Mouse (Mus musculus) kidney, adult 8-10 months (tissue): ENCODE results near the gene Ttll4.

ENCODE experiments used
- DNase-seq, 2 experiments: peaks; one replicate each; pipeline ENCODE4 v3.0.0; 2022

Gene Ttll4

DNA sequence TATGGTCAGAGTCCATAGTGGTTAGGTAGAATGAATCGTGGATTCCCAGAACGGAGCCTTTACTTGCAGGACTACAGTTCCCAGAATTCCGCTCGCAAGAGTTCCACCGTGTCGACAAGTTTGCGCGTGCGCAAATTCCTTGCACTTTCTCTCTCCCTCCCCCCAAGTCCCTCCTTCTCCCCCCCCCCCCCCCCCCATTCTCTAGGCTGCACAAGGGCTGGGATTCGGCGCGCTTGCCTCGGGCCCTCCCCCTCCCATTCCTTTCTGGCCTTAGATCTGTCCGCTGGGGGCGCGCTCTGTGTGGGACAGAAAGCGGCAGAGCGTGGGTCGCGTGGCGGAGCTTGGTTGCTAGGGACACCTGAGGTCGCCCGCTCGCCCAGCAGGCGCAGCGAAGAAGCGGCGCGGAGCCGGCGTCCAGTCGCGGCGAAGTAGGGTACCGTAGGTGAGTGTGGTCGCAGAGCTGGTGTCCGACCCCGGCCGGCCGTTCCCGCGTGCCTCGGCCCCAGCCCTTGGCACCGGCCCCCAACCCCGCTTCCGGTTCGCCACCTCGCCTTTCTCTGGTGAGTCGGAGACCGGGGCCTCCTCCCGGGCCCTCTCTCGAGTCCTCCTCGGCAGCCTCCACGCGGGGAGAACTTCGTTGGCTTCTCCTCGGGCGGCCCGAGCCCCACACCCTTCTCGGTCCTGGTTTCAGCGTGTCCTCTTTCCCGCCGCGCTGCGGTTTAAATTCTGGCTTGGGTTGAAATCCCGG lies at the start of gene Ttll4:
TSS of gene Ttll4 (plus strand) at position 298 of the 748 bp plus-strand sequence.
- peak; percentile 95 to 96 for DNase-seq

DNA sequence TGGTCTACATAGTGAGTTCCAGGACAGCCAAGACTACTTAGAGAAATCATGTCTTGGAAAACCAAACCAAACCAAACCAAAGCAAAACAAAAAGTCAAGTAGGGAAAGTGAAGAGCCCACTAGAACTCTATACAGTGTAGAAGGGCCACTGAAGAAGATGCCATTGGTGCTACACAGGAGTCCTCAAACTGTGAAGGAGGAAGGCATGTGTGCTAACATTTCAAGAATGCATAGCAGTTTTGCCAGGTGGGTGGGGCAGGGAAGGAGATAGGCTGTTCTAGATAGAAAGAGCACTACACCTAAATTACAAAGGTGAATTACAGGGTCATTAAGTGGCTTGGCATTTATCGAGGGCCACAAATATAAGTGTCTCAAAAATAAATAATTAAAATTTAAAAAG lies 37.4 kb upstream of the Ttll4 start:
- DNase-seq, result no peak

DNA sequence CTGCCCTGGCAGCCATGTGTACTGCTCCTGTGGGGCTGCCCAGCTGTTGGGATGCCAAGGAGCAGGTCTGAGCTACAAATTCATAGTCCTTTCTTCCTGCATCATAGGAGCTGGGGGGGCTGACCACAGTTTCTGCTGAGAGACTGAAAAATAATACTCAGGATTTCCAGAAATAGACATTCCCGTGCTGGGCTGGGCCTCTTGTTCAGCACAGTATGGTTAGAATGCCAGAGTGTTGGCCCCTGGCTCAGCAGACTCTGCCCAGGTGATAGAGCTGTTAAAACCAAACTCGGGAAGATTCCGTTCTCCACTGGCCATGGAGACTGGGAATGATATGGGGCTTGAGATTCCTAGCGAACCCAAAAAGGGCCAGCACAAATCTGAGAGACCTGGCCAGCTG lies 35.5 kb upstream of the Ttll4 start:
- no peak for DNase-seq

DNA sequence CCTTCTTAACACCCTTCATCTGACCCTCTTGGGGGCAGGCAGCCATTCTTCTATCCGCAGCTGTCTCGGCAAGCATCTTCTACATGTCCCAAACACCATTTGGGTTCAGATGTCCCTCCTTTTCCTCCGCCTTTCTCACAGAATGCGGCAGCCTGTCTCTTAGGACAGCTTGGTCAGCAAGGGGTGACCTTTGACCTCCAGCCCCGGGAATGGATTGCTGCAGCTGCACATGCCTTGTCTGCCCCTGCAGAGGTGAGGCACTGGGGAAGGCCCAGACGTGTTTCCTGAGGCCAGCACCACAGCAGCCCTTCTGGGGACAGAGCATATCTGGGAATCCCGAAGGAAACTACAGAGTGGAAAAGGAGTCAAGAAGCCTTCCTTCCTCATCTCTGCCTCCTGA lies 33.5 kb upstream of the Ttll4 start:
- peak; percentile 8 to 17 for DNase-seq

DNA sequence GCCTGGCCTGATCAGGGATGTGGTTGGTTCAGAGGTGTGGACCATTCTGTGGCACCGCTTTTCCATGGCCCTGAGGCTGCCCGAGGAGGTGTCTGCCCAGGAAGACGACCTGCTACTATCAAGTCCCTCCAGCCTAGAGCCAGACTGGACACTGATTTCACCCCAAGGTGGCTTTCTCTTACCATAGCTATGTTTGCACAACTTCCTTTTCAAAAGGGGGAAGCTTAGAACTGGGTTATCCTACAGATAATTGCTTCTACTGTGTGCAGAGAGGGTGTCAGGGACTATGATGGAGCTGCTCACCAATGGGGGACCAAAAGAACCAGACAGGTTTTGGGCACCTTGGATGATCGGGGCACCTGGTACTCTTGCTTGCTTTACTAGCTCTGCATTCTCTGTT lies 28.8 kb upstream of the Ttll4 start:
- DNase-seq, result no peak

DNA sequence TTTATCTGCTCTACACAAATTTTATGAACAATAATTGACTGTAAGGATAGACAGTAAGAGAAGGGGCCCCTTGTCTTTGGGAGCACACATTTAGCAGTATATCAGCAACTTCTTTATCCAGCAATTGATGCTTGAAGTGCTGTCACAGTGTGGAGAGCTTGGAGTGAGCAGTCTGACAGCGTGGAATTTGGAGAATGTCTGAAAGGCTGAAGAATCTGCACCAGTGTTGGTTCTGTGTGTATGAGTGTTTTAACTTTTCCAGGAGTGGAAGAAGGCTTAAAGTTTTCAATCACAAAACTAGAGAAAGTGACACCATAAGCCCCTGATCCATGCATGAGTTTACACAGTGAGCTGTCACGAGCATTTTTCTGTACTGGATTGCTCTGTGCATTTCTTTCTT lies 18.0 kb upstream of the Ttll4 start:
- no peak for DNase-seq

DNA sequence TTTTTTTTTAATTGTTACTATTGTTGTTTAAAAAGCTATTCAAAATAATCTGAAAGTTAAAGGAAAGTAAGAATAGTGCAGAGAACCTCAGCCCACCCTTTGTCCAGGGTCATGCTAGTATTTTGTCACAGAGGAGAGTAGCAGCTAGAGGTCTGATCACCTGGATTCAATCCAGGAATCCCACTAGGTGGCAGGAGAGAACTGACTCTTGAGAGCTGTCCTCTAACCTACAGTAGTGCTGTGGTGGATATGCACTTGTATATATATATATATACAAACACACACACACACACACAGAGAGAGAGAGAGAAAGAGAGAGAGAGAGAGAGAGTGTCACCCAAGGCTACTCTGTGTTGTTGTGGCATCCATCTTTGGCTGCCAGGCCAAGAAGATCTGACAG lies 17.6 kb upstream of the Ttll4 start:
- peak in 1 of 2 experiments; percentile 11 for DNase-seq

DNA sequence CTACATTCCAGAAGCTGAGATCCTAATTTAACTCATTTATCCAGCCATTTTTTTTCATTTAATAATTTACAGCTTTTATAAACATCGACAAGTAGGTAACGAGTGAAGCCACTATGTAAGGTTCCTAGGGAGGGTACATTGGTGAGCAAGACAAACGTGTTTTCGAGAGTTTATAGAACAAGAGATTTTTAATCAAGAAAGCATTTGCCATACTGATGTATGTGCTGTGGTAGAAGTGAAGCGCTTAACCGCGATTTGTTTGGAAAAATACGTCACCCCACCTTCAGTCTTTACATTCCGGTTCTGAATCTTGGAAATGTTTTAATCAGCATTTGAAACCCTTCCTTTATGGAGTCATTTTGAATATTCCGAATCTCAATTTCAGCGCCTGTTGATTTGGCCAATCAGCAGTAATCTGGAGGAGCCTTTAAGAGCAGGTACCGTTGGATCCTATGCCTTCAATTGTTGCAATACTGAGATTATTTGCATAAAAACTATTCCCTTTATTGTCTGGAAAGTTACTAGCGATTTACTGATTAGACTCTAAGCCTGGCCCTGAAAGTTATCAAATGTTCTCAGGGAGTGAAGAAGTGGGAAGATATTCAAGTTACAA lies 814 bp downstream of the Ttll4 start:
- DNase-seq, result no peak

DNA sequence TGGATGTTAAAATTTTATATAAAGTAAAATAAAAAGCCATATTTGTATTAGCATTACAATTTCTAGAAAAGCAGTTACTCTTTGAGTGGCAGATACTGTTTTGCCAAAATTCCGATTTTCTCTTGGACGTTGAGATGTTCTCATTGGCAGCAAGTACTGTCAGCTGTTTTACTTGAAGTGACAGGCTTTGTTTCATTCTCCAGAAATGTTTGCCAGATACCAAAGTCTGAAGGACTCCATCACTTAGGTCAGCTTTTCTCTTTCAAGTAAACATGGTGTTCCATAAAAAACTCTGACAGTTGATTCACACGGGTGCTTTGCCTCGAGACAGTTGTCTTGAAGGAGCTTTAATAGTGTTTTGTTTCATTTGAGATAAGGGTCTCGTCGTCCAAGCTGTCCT lies 3.6 kb downstream of the Ttll4 start:
- DNase-seq, result peak in 1 of 2 experiments; percentile 9

DNA sequence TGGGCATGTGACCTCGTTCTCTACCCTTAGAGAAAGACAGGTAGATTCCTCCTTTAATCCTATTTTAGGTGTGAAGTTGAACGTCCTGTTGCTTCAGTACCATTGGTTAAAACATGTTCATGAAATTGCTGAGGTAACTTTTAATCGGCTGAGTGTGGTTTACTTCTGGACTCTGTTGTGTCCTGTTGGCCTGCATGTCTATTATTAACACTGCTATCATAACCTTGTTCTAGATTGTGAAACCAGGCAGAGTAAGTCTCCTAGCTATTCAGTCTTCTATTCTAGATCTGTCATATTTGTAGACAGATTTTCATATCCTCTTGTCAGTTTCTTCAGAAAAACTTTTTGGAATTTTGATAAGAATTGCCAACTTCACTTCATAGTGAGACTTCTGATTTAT lies 6.8 kb downstream of the Ttll4 start:
- DNase-seq, result no peak

DNA sequence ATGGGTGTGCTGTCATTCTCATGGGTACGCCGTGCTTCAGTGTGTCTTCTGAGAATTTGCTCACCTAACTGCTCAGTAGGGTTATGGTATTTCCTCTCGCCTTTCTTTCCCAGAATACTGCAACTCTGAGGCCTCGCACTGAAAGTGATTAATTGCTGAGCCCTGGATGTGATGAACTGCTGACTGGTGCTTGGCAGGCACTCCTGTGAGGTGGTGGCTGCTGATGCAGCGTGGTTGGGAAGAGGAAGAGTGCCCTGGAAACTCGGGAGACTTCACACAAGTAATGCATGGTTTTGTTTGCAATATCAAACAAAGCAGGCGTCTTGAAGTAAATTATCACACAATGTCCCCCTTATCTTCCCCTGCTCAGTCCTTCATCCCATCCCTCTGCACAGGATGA lies 11.2 kb downstream of the Ttll4 start:
- peak in 1 of 2 experiments; percentile 34 for DNase-seq

DNA sequence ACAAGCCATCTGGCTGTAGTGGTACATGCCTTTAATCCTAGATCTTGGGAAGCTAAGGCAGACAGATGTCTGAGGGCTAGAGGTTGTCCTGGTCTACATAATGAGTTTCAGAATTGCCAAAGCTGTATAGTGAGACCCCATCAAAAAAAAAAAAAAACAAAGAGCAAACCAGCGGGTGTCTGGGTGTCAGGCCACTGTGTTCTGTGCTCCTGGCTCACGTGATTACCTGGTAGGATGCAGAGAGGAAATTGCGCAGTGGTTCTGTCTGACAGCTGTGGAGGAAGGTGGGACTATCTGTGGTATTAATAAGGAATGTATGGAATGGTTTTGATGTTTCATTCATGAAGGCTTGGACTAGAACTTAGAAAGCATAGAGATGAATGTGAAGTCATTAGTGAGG lies 15.3 kb downstream of the Ttll4 start:
- no peak for DNase-seq

DNA sequence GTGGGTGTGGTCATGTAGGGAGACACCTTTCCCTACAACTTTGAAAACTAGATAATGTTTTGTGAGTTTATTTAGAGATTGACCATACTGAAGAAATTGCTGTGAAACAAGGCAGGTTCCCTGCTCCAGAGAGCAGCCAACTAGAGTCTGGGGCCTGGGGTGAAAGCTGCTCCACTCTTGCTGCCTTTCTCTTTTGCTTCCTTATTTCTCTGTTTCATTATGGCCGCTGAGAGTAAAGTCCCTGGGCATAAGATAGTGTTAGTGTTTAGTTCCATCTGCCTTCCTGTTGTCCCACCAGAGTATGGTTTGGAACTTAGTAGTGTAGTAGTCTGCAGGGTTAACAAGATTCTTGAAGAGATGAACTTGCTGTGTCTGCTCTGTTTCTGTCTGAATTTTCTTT lies 16.3 kb downstream of the Ttll4 start:
- no peak for DNase-seq

DNA sequence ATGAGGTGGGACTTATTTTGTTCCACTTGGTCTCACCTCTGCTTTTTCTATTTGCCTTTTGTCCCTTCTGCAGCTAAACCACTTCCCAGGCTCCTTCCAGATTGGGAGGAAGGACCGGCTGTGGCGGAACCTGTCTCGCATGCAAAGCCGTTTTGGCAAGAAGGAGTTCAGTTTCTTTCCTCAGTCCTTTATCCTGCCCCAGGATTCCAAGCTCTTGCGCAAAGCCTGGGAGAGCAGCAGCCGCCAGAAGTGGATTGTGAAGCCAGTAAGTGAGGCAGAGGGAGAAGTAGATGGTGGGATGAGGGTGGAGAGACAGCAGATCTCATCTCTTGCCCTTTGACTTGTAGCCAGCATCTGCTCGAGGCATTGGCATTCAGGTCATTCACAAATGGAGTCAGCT lies 25.6 kb downstream of the Ttll4 start:
- no peak for DNase-seq

DNA sequence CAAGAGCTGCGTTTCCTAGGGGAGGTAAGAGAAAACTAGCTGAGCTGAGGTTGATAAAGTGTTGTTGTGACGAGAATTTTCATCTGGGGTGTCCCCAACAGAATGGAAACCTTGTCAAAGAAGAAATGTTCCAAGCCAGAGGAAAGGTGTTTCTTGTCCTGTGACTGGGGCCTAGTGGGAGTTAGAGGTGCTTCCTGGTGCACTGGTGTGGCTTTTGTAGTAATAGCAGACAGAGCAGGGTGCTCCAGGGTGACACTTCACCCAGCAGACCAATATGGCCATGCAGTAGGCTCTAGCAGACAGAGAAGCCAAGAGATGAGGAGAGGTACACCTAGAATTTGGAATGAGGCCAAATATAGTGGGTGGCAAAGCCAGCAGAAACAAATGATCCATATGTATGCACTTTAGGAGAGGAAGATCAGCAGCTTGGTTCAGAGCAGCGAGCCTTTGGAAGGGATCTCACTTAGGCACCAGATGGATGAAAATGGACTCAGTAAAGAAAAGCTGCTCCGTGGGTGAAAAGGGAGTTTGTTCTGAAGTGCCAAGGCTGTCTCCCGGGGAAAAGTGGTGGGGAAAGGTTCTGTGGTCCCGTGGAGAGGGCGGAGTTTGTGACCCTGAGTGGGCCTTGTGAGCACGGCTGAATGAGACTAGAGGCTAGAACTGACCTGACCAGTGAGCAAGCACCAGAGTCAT lies 32.5 kb downstream of the Ttll4 start:
- DNase-seq, result no peak

DNA sequence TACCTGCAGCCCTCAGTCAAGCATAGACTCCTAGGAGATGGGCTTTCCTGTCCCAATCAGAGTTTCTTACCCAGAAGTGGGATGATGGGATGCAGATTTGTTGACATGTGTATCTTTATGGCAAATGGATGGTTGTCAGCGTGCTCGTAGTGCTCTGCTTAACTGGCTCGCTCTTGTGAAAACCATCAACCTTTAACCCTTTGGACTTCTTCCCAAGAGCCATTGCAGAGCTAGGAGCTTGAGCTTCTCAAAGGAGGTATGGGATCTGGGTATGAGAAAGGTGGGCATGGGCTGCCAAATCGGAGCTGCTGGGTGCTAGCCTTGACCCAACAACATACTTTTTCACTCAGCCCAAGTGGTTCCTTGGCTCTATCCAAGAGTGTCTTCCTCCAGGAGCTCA lies 34.3 kb downstream of the Ttll4 start:
- DNase-seq, result peak; percentile 28 to 52

DNA sequence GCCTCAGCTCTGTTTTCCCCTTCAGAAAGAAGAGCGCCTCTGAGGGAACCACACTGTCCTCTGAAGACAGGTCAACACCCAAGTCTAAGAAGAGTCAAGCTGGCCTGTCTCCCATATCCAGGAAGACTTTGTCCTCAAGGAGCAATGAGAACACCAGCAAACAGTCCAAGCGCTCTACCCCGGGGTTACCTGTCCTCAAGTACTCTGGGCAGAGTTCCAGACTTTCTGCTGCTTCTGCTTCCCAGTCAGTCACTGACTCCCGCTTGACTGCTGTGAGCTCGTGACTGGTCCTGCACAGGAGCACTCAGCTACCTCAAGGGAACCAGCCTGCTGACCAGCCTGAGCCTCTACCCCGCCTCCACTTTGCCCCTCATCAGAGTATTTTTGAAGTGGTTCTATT lies 35.9 kb downstream of the Ttll4 start:
- peak; percentile 83 to 91 for DNase-seq

DNA sequence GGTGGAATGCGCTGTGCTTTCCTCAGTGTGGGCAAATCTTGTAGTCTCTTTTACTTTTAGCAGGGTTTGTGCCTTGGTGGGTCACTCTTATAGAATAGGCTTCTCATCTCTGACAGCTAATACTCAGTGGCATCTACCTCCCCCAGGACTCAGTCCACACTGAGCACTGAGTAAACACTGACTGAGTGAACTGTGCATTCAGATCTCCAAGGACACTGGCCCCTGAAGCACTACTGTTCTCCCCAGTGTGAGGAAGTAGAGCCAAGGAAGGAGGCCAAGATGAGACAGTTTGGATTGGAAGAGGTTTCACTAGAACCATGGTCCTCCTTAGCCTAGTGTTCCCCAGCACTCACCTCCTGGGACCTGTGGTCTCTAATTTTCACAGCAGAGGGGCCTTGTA lies 36.8 kb downstream of the Ttll4 start:
- no peak for DNase-seq

DNA sequence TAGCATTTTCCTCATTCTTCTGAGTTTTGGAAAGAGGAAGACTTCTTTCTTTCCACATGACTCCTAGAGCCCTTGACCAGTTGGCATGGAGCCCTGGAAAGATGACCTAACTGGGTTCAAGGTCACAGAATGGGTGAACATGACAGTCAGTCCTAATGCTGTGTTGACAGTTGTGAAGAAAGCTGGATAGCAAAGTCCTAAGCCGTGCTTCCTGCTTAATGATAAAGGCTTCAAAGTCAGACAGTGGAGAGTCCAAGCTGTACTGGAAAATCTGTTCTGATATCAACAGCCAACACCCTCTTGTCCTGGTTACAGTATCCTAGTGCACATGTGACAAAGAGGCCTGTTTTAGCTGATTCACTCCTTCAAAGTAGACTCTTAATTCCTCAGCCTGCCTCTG lies 37.2 kb downstream of the Ttll4 start:
- DNase-seq, result peak; percentile 26 to 56

DNA sequence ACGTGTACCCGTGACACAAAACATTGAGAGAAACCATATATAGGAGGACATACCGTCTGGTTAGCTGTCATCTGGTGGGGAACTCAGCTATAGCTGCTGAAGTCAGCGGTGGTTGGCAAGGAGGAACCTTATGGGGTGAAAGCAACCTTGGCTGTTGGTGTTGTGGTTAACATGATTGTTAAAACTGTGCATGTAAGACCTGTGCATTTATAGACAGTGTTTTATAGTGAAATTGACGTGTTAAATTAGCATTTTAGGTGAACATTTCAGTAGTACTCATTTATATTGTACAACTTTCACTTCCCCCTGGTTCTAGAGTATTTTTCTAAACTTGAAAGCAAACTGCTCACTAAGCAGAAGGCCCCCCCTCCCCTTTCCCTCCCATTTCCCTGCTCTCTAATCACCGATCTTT lies 40.6 kb downstream of the Ttll4 start:
- no peak for DNase-seq

DNA sequence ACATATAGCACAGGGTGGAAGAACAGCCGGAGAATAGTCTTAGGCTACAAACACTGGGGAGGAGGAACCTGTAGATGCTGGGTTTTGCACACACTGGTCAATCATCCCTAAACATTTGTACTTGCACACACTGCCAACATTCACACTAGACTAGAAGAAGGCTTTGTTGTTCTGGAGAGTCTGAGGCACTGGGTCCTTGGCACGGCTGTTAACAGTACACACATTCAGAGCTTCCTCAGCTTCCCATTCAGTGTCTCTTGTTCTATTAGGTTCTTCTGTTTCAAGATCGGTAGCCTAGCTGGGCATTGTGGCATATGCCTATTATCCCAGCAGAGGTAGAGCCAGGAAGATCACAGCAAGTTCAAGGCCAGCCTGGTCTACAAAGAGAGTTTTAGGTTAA lies 42.6 kb downstream of the Ttll4 start:
- DNase-seq, result no peak

DNA sequence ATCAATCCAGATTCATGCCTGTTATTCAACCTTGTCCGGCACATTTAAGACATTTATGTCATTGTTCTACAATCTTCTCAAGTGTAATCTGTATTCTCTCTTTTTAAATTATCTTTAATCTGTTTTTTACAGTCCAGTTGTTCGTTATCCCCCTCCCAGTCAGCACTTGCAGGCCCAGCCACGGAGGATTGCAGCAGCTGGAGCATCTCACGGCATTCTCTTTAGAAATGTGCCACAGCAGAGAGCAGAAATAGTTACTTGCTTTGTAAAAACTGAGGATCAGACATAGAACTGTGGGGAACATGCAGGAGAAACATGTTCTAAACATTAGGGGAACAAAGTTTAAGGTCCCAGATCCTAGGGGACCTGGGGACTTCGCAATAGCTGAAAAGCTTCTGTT lies 43.5 kb downstream of the Ttll4 start:
- DNase-seq, result no peak

DNA sequence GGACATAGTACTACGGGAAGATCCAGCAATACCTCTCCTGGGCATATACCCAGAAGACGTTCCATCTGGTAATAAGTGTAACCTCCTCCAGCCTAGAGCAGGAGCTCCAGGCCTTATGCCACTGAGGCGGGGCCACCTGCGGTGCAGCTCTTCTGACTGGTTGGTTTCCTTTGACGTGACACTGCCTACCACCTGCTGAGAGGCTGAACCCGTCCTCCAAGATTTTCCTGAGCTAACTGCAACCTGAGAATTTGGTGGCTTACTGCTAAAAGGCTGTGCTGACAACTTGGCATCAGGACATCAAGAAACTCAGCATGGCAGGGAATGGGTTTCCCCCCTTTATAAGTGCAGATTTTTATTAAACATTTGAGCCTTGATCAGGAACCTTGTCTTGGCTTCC lies 48.0 kb downstream of the Ttll4 start:
- DNase-seq, result no peak

DNA sequence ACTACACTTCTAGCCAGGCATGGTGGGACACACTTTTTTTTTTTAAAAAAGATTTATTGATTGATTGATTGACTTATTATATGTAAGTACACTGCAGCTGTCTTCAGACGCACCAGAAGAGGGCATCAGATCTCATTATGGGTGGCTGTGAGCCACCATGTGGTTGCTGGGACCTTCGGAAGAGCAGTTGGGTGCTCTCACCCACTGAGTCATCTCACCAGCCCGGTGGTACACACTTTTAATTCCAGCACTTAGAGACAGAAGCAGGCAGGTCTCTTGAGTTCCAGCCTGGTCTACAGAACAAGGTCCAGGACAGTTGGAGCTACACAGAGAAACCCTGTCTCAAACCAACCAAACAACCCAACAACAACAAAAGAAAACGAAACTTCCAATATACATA lies 50.5 kb downstream of the Ttll4 start:
- DNase-seq, result no peak
